Comparison of ENCODE assay signal across 9 mouse cellular contexts in genomic region chr17:25951803-25952623, GRCm38 (mm10). TPM values are rescaled to one million over a fixed set of nuclear protein-coding genes. Genes with fewer than 3 reads are reported as not detected.
DNase-seq lines count a peak whose midpoint lies in the region; ATAC-seq and TF ChIP-seq lines count a peak whose summit lies in the region.
"Had no signal": no experiment of that assay in that cellular context is flagged by ENCODE, and none has a peak within 500 bp of the region (broad histone marks: within the 10 kb centered on the region; RNA-seq: fewer than 3 reads in every experiment).

Gene A930017K11Rik, minus strand, starts transcription at chr17:25952565.

- in situ Hi-C loops in ES-E14 (cut with MboI; ENCODE audit: low sequenced_read_pairs in 2 of 2, unreplicated experiment in 2 of 2): no loop called here

- H3K4me3 ChIP-seq in erythroblast, embryonic 14.5 days (replicated peaks): peak within 1 kb of the TSS; percentile 51
- H3K4me3 ChIP-seq in ES-E14 (ENCODE audit: insufficient read depth in 1 of 2, low read depth in 1 of 2, low read length in 2 of 2, poor library complexity in 1 of 2, severe bottlenecking in 1 of 2): peak within 1 kb of the TSS; percentile 74 to 75
- peak within 1 kb of the TSS; percentile 32 for H3K4me3 ChIP-seq in forebrain, embryonic 13.5 days
- peak within 1 kb of the TSS; percentile 47 for H3K4me3 ChIP-seq in limb, embryonic 13.5 days
- peak within 1 kb of the TSS; percentile 36 for H3K4me3 ChIP-seq in stomach, embryonic 14.5 days (ENCODE audit: low read depth, low read length)

- DNase-seq in ES-E14 (ENCODE audit: low read depth, low spot score): no peak
- DNase-seq in left cerebral cortex, postnatal 14 days (ENCODE audit: low spot score in 2 of 2): no peak
- no peak for DNase-seq in Muller cell, postnatal 12 days (ENCODE audit: inconsistent ontology term)

- no peak within 1 kb of the TSS for H3K27ac ChIP-seq in ES-E14 (ENCODE audit: insufficient read depth, low read depth, low read length, poor library complexity, severe bottlenecking)
- H3K27ac ChIP-seq in forebrain, embryonic 13.5 days: no peak within 1 kb of the TSS
- no peak within 1 kb of the TSS for H3K27ac ChIP-seq in limb, embryonic 13.5 days
- no peak within 1 kb of the TSS for H3K27ac ChIP-seq in stomach, embryonic 14.5 days (ENCODE audit: low read length)

- intact Hi-C loops in left cerebral cortex, postnatal 14 days (cut with DNase I): no loop called here

- peaks cover 49% of the 10 kb centered on the region for H3K27me3 ChIP-seq in erythroblast, embryonic 14.5 days (ENCODE audit: control insufficient read depth)
- H3K27me3 ChIP-seq in forebrain, embryonic 13.5 days: peaks cover 47% of the 10 kb centered on the region
- H3K27me3 ChIP-seq in limb, embryonic 13.5 days: peaks cover 55% of the 10 kb centered on the region
- peaks cover 28% of the 10 kb centered on the region for H3K27me3 ChIP-seq in stomach, embryonic 14.5 days (ENCODE audit: control insufficient read depth, insufficient read depth, low read length)

- H3K4me2 ChIP-seq in forebrain, embryonic 13.5 days: peak within 1 kb of the TSS; percentile 57
- peak within 1 kb of the TSS; percentile 80 for H3K4me2 ChIP-seq in limb, embryonic 13.5 days (replicated peaks)
- H3K4me2 ChIP-seq in stomach, embryonic 14.5 days (replicated peaks; ENCODE audit: low read depth, low read length): peak within 1 kb of the TSS; percentile 71

- peaks cover 20% of the 10 kb centered on the region for H3K36me3 ChIP-seq in erythroblast, embryonic 14.5 days (ENCODE audit: control insufficient read depth)
- no peaks in the 10 kb centered on the region for H3K36me3 ChIP-seq in ES-E14 (ENCODE audit: control insufficient read depth, insufficient read depth, low read length, poor library complexity, severe bottlenecking)
- H3K36me3 ChIP-seq in forebrain, embryonic 13.5 days (ENCODE audit: poor library complexity, severe bottlenecking): no peaks in the 10 kb centered on the region
- no peaks in the 10 kb centered on the region for H3K36me3 ChIP-seq in limb, embryonic 13.5 days
- no peaks in the 10 kb centered on the region for H3K36me3 ChIP-seq in stomach, embryonic 14.5 days (ENCODE audit: control insufficient read depth, insufficient read depth, low read length)

- peaks cover 58% of the 10 kb centered on the region for H3K4me1 ChIP-seq in erythroblast, embryonic 14.5 days (ENCODE audit: control insufficient read depth)
- peaks cover 0 to 3% of the 10 kb centered on the region in 2 experiments; a peak in 1 of 4 replicates for H3K4me1 ChIP-seq in ES-E14 (ENCODE audit: control insufficient read depth in 2 of 2, insufficient read depth in 2 of 2, low read length in 2 of 2, poor library complexity in 1 of 2)
- H3K4me1 ChIP-seq in forebrain, embryonic 13.5 days: peaks cover 11% of the 10 kb centered on the region
- H3K4me1 ChIP-seq in limb, embryonic 13.5 days: peaks cover 15% of the 10 kb centered on the region
- H3K4me1 ChIP-seq in stomach, embryonic 14.5 days (ENCODE audit: control insufficient read depth, insufficient read depth, low read length): peaks cover 8% of the 10 kb centered on the region; the same call in 1 of the 2 replicates

- peaks cover 15% of the 10 kb centered on the region; the same call in 1 of the 2 replicates for H3K9me3 ChIP-seq in erythroblast, embryonic 14.5 days (ENCODE audit: control insufficient read depth, low read length)
- H3K9me3 ChIP-seq in ES-E14 (ENCODE audit: control insufficient read depth, insufficient read depth, low read depth, low read length): no peaks in the 10 kb centered on the region
- H3K9me3 ChIP-seq in forebrain, embryonic 13.5 days (replicated peaks): no peaks in the 10 kb centered on the region
- H3K9me3 ChIP-seq in limb, embryonic 13.5 days: no peaks in the 10 kb centered on the region
- H3K9me3 ChIP-seq in stomach, embryonic 14.5 days (ENCODE audit: control insufficient read depth, low read depth, low read length): no peaks in the 10 kb centered on the region

- WGBS in forebrain, embryonic 13.5 days: 1% methylated on average over 58 of the region's 58 CpGs
- under 1% methylated on average over 58 of the region's 58 CpGs for WGBS in limb, embryonic 13.5 days
- 2% methylated on average over 58 of the region's 58 CpGs for WGBS in stomach, embryonic 14.5 days

- H3K9ac ChIP-seq in ES-E14 (ENCODE audit: insufficient read depth, low read depth, low read length, poor library complexity, severe bottlenecking): peak within 1 kb of the TSS; percentile 42
- H3K9ac ChIP-seq in forebrain, embryonic 13.5 days: no peak within 1 kb of the TSS
- H3K9ac ChIP-seq in limb, embryonic 13.5 days: peak within 1 kb of the TSS; percentile 58
- peak within 1 kb of the TSS; percentile 14; the same call in 1 of the 2 replicates for H3K9ac ChIP-seq in stomach, embryonic 14.5 days (replicated peaks; ENCODE audit: low read depth, low read length)

- ATAC-seq in erythroblast, adult 5-6 weeks (replicated peaks; ENCODE audit: low FRiP score, poor library complexity, severe bottlenecking): no peak
- ATAC-seq in forebrain, embryonic 13.5 days: no peak
- peak; percentile 11; the same call in 1 of the 2 replicates for ATAC-seq in limb, embryonic 13.5 days (ENCODE audit: low FRiP score, low read depth)
- no peak for ATAC-seq in stomach, embryonic 14.5 days (ENCODE audit: insufficient number of reproducible peaks, insufficient read depth, low FRiP score, low read depth)

TF ChIP-seq in ES-E14, 5 proteins besides CTCF, POLR2A, EP300 and RAD21:
- TF ChIP-seq MAFK (IDR thresholded peaks at IDR 0.05; ENCODE audit: insufficient read depth, low read depth, low read length): no peak
- TF ChIP-seq ZNF384 (IDR thresholded peaks at IDR 0.05; ENCODE audit: low read depth, low read length): no peak
- no peak for TF ChIP-seq ZC3H11A (IDR thresholded peaks at IDR 0.05; ENCODE audit: borderline replicate concordance, low read depth, low read length)
- TF ChIP-seq CHD2 (IDR thresholded peaks at IDR 0.05; ENCODE audit: low read depth, low read length): no peak
- no peak for TF ChIP-seq HCFC1 (IDR thresholded peaks at IDR 0.05; ENCODE audit: borderline replicate concordance, insufficient read depth, low read length)

RNA-seq across cellular contexts. Expression of gene A930017K11Rik, which starts in this region (rescaled TPM):
- polyA plus RNA-seq in erythroblast, embryonic 14.5 days (2012): 0.25 TPM in 2 replicates
- not detected in 2 replicates for total RNA-seq in erythroblast, adult 5-6 weeks (2015; ENCODE audit: low replicate concordance)
- not detected in 2 replicates for total RNA-seq in erythroblast, adult 5-6 weeks (2017; ENCODE audit: low replicate concordance)
- not detected in 2 replicates for total RNA-seq in ES-E14 (2012; rRNA removed)
- polyA plus RNA-seq in forebrain, embryonic 13.5 days (2015; fragmentation: Nextera tagmentation; extraction: Ambion mirVana): not detected in 2 replicates
- 0.19 and 0.31 TPM in 2 replicates for polyA plus RNA-seq in limb, embryonic 13.5 days (2015; fragmentation: Nextera tagmentation; extraction: Ambion mirVana)
- 0.32 and 0.41 TPM in 2 replicates for polyA plus RNA-seq in stomach, embryonic 14.5 days (2014; fragmentation: Nextera tagmentation; extraction: Ambion mirVana)
- under 1 TPM in 1 of 2 experiments, not detected in 1; 0.13 TPM for total RNA-seq in left cerebral cortex, postnatal 14 days (2021)
- total RNA-seq: CH12.LX had no signal

Comparison
In these comparisons a context has a peak if more than half of its experiments do, and no peak if none do; other contexts are left out.
1. Peak in ATAC-seq, H3K4me3 ChIP-seq, H3K9ac ChIP-seq and H3K4me2 ChIP-seq in limb, embryonic 13.5 days; RNA of the gene not detected or under 1 TPM.